Mouse (Mus musculus): ENCODE data around the gene Kif26a.

DNA sequence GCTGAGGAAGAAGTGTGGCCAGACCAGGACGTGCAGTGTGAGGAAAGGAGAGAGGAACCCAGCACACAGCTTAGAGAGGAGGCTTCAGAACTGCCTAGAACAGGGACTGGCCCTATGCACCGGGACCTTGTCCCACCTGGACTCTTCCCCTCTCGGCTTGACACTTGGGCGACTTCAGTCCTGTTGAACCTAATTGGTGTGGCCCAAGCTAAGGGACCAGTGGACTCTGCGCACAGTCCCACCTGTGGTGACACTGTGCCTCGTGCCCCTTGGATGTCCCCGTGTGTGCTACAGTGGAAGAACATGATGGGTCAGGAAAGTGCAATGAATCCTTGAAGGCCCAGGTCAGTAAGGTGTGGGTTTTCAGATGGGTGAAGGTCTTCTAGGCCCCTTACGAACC is 38.3 kb upstream of the Kif26a start:
- TF ChIP-seq CTCF (IDR thresholded peaks at IDR 0.05; ENCODE audit: low read depth, low read length) (no peak), POLR2A (IDR thresholded peaks at IDR 0.05; ENCODE audit: borderline replicate concordance, low read depth, low read length) (no peak)
